Comparison of ENCODE assay signal across 16 mouse cellular contexts in genomic region chr9:58035519-58035918, GRCm38 (mm10). TPM values are rescaled to one million over a fixed set of nuclear protein-coding genes. Genes with fewer than 3 reads are reported as not detected.
A peak's percentile ranks its signal among the peaks of the same experiment; 100 is the strongest.
DNase-seq lines count a peak whose midpoint lies in the region; ATAC-seq and TF ChIP-seq lines count a peak whose summit lies in the region.
"Had no signal": no experiment of that assay in that cellular context is flagged by ENCODE, and none has a peak within 500 bp of the region (broad histone marks: within the 10 kb centered on the region; RNA-seq: fewer than 3 reads in every experiment).

No protein-coding gene starts in this region.

- H3K4me3 ChIP-seq in midbrain, postnatal 0 days (ENCODE audit: low read depth, low read length) = no peak overlapping the region
- no peak overlapping the region for H3K4me3 ChIP-seq in midbrain, embryonic 15.5 days
- H3K4me3 ChIP-seq: embryonic facial prominence, embryonic 12.5 days; kidney, embryonic 15.5 days had no signal

- H3K36me3 ChIP-seq in midbrain, postnatal 0 days (ENCODE audit: insufficient read depth, low read length) = no peaks in the 10 kb centered on the region
- H3K36me3 ChIP-seq in midbrain, embryonic 15.5 days (replicated peaks) = no peaks in the 10 kb centered on the region
- H3K36me3 ChIP-seq: embryonic facial prominence, embryonic 12.5 days; kidney, embryonic 15.5 days had no signal

- H3K9me3 ChIP-seq in midbrain, postnatal 0 days (ENCODE audit: low read length) = no peaks in the 10 kb centered on the region
- H3K9me3 ChIP-seq in midbrain, embryonic 15.5 days = no peaks in the 10 kb centered on the region
- H3K9me3 ChIP-seq: embryonic facial prominence, embryonic 12.5 days; kidney, embryonic 15.5 days had no signal

- no peak overlapping the region for H3K4me2 ChIP-seq in midbrain, postnatal 0 days (ENCODE audit: low read depth, low read length, poor library complexity, severe bottlenecking)
- no peak overlapping the region for H3K4me2 ChIP-seq in midbrain, embryonic 15.5 days
- H3K4me2 ChIP-seq: embryonic facial prominence, embryonic 12.5 days; kidney, embryonic 15.5 days; midbrain, embryonic 11.5 days had no signal

- WGBS in midbrain, postnatal 0 days = 59% methylated on average over 2 of the region's 2 CpGs
- WGBS in midbrain, embryonic 15.5 days = 68% methylated on average over 2 of the region's 2 CpGs

- TF ChIP-seq CTCF in midbrain, postnatal 0 days (IDR thresholded peaks at IDR 0.05) = no peak

- no peak overlapping the region for H3K27ac ChIP-seq in midbrain, postnatal 0 days (ENCODE audit: low read depth, low read length)
- no peak overlapping the region for H3K27ac ChIP-seq in midbrain, embryonic 15.5 days
- H3K27ac ChIP-seq: embryonic facial prominence, embryonic 12.5 days; kidney, embryonic 15.5 days; liver, embryonic 14.5 days had no signal

- ATAC-seq in midbrain, postnatal 0 days (ENCODE audit: low FRiP score) = no peak
- ATAC-seq in midbrain, embryonic 15.5 days (replicated peaks) = no peak

- DNase-seq in cerebellum, postnatal 14 days = peak; percentile 65 to 71
- DNase-seq in cerebellum, adult 8-10 months = no peak
- peak; percentile 70 for DNase-seq in midbrain, postnatal 0 days (ENCODE audit: low spot score)
- peak; percentile 61 to 73 for DNase-seq in left cerebral cortex, adult 18-20 months (ENCODE audit: low spot score in 2 of 2)
- DNase-seq in right cerebral cortex, postnatal 36 days (ENCODE audit: low spot score in 2 of 2) = peak; percentile 47 to 68
- DNase-seq in lung, postnatal 14 days = no peak
- no peak for DNase-seq in thymus, postnatal 4 days
- DNase-seq: cerebellum, postnatal 36 days; heart, adult 18-20 months; heart, postnatal 14 days; lung, postnatal 10 days had no signal

- no peaks in the 10 kb centered on the region for H3K4me1 ChIP-seq in midbrain, postnatal 0 days (ENCODE audit: insufficient read depth, low read length)
- peaks cover 13% of the 10 kb centered on the region for H3K4me1 ChIP-seq in midbrain, embryonic 15.5 days

- H3K9ac ChIP-seq in midbrain, postnatal 0 days (replicated peaks; ENCODE audit: low read length, poor library complexity, severe bottlenecking) = no peak overlapping the region
- H3K9ac ChIP-seq in midbrain, embryonic 15.5 days = no peak overlapping the region
- H3K9ac ChIP-seq: embryonic facial prominence, embryonic 12.5 days; kidney, embryonic 15.5 days; liver, embryonic 14.5 days had no signal

- H3K27me3 ChIP-seq in midbrain, postnatal 0 days (ENCODE audit: insufficient read depth, low read length) = no peaks in the 10 kb centered on the region
- H3K27me3 ChIP-seq in midbrain, embryonic 15.5 days (replicated peaks) = peaks cover 8% of the 10 kb centered on the region; the same call in 1 of the 2 replicates

RNA-seq across cellular contexts. Expression of gene Stra6, which starts 28.1 kb away (rescaled TPM):
- 19.6 and 20.8 TPM in 2 replicates for total RNA-seq in midbrain, postnatal 0 days (2014; rRNA removed)
- 8.8 and 9.2 TPM in 2 replicates for polyA plus RNA-seq in midbrain, postnatal 0 days (2015; fragmentation: Nextera tagmentation; extraction: Ambion mirVana)
- 15.0 and 15.7 TPM in 2 replicates for polyA plus RNA-seq in midbrain, embryonic 15.5 days (2015; fragmentation: Nextera tagmentation; extraction: Ambion mirVana)
- 10 to 100 TPM in 1 of 2 experiments, 1 to 10 TPM in 1; 7.8 to 10.3 TPM for total RNA-seq in left cerebral cortex, adult 18-20 months (2021)

RNA-seq across cellular contexts. Expression of gene Cyp11a1, which starts 29.3 kb away (rescaled TPM):
- total RNA-seq in midbrain, postnatal 0 days (2014; rRNA removed) = 0.22 and 1.3 TPM in 2 replicates
- polyA plus RNA-seq in midbrain, postnatal 0 days (2015; fragmentation: Nextera tagmentation; extraction: Ambion mirVana) = 1.3 and 1.5 TPM in 2 replicates
- 0.44 and 1.1 TPM in 2 replicates for polyA plus RNA-seq in midbrain, embryonic 15.5 days (2015; fragmentation: Nextera tagmentation; extraction: Ambion mirVana)
- total RNA-seq in left cerebral cortex, adult 18-20 months (2021) = 1 to 10 TPM; 1.8 to 2.7 TPM
- total RNA-seq: heart, adult 18-20 months had no signal
- polyA plus RNA-seq: midbrain, embryonic 11.5 days had no signal

Comparison
In these comparisons a context has a peak if more than half of its experiments do, and no peak if none do; other contexts are left out.
1. DNase-seq: peak in cerebellum, postnatal 14 days (2 of 2), midbrain, postnatal 0 days (single experiment), left cerebral cortex, adult 18-20 months (2 of 2) and right cerebral cortex, postnatal 36 days (2 of 2); none in cerebellum, adult 8-10 months (single experiment), lung, postnatal 14 days (single experiment) and thymus, postnatal 4 days (single experiment).